Mouse (Mus musculus) 416B (cell line): ENCODE measurements at regions not wholly inside any gene's neighbourhood (a gene's known extent, or its start where the extent isn't known, plus 50 kb on each side); places are given as distances from the start of the nearest gene placed in this dataset.

Source experiments
- DNase-seq: peaks from one replicate; pipeline ENCODE4 v3.0.0; 2011; ENCODE audit warnings: low read depth

- DNase-seq = no peak
Observed at GRCm38 (mm10) chr11:19246390-19247114, 227.8 kb upstream of the Meis1 start.

- DNase-seq = no peak
Observed at GRCm38 (mm10) chr11:19253605-19254004, 234.8 kb upstream of the Meis1 start.

- DNase-seq = no peak
Observed at GRCm38 (mm10) chr11:19254183-19254582, 235.4 kb upstream of the Meis1 start.

GRCm38 (mm10) chr11:19257549-19257948 lies 238.8 kb upstream of the Meis1 start:
- no peak for DNase-seq

- no peak for DNase-seq
Observed at GRCm38 (mm10) chr11:19262832-19263231, 244.0 kb upstream of the Meis1 start.

- DNase-seq = no peak
Observed at GRCm38 (mm10) chr11:19264798-19265671, 246.2 kb upstream of the Meis1 start.

- DNase-seq = no peak
Observed at GRCm38 (mm10) chr11:19265672-19265972, 246.8 kb upstream of the Meis1 start.

GRCm38 (mm10) chr11:19290971-19291370 lies 272.2 kb upstream of the Meis1 start:
- DNase-seq = no peak

- no peak for DNase-seq
Observed at GRCm38 (mm10) chr11:19299411-19299810, 280.6 kb upstream of the Meis1 start.

- no peak for DNase-seq
Observed at GRCm38 (mm10) chr11:19306687-19307086, 287.9 kb upstream of the Meis1 start.

GRCm38 (mm10) chr11:19330685-19331239 lies 312.0 kb upstream of the Meis1 start:
- DNase-seq = no peak

- no peak for DNase-seq
Observed at GRCm38 (mm10) chr11:19332274-19332673, 313.5 kb upstream of the Meis1 start.

GRCm38 (mm10) chr11:19332727-19333126 lies 313.9 kb upstream of the Meis1 start:
- DNase-seq = no peak

GRCm38 (mm10) chr11:19333908-19334487 lies 315.2 kb upstream of the Meis1 start:
- no peak for DNase-seq

- DNase-seq = no peak
Observed at GRCm38 (mm10) chr11:19335384-19335783, 316.6 kb upstream of the Meis1 start.

- no peak for DNase-seq
Observed at GRCm38 (mm10) chr11:19339721-19340317, 321.0 kb upstream of the Meis1 start.

- no peak for DNase-seq
Observed at GRCm38 (mm10) chr11:19340889-19341288, 322.1 kb upstream of the Meis1 start.

GRCm38 (mm10) chr11:19341379-19341778 lies 322.6 kb upstream of the Meis1 start:
- DNase-seq = no peak

- no peak for DNase-seq
Observed at GRCm38 (mm10) chr11:19342803-19343202, 324.0 kb upstream of the Meis1 start.

- no peak for DNase-seq
Observed at GRCm38 (mm10) chr11:19346276-19346826, 327.6 kb upstream of the Meis1 start.

- DNase-seq = no peak
Observed at GRCm38 (mm10) chr11:19350331-19351242, 331.8 kb upstream of the Meis1 start.
